ENCODE assay signal across 8 mouse cellular contexts in the genomic region with DNA sequence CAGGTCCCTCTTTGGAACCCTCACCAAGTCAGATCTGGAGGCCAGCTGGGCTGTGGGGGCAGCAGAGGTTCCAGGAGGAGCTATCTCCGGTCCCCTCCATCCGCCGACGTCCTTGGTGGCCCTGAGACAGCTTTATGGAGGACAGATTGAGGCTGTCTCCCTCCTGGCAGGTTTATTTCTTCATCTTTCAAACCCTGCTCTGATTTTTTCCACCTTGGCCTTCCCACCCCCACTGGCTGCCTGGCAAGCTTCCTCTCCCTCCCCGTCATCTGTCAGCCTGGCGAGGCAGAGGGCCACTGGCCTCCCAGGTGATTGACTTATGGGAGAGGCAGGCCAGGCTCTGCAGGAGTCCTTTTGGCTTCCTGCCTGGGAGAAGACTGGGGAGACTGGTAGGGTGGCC.
DNase-seq lines count a peak whose midpoint lies in the region; ATAC-seq and TF ChIP-seq lines count a peak whose summit lies in the region.

No protein-coding gene starts in this region.

- no peak for TF ChIP-seq POLR2A in cerebellum, adult 2 months (IDR thresholded peaks at IDR 0.05; ENCODE audit: borderline replicate concordance, insufficient read depth, low read length)

- no peaks in the 10 kb centered on the region for H3K9me3 ChIP-seq in limb, embryonic 13.5 days

- ATAC-seq in limb, embryonic 13.5 days (ENCODE audit: low FRiP score, low read depth), result no peak

- no peaks in the 10 kb centered on the region for H3K27me3 ChIP-seq in cerebellum, adult 2 months (ENCODE audit: control insufficient read depth, insufficient read depth, low read length)
- H3K27me3 ChIP-seq in limb, embryonic 13.5 days, result no peaks in the 10 kb centered on the region

- H3K4me3 ChIP-seq in cerebellum, adult 2 months (replicated peaks; ENCODE audit: insufficient read depth, low read depth, low read length), result no peak overlapping the region
- no peak overlapping the region for H3K4me3 ChIP-seq in limb, embryonic 13.5 days

- peak; percentile 81 to 93 for DNase-seq in adrenal gland, adult (ENCODE audit: inconsistent age in 2 of 2, low spot score in 1 of 2)
- DNase-seq in adrenal gland, adult 18-20 months (ENCODE audit: low spot score in 2 of 2), result no peak
- DNase-seq in cerebellum, adult 2 months, result peak; percentile 91 to 92
- DNase-seq in heart, postnatal 4 days, result peak; percentile 46
- DNase-seq in embryo, embryonic 11 days, result no peak
- no peak for DNase-seq in natural killer cell, adult 2 months (ENCODE audit: low spot score in 2 of 2)
- no peak for DNase-seq in left cerebral cortex, postnatal 25 days (ENCODE audit: low spot score in 2 of 2)

- WGBS in cerebellum, adult 2 months, result 6% methylated on average over 6 of the region's 6 CpGs
- 31% methylated on average over 6 of the region's 6 CpGs for WGBS in limb, embryonic 13.5 days

- intact Hi-C loops in left cerebral cortex, postnatal 25 days (cut with DNase I), result no loop called here

- H3K36me3 ChIP-seq in limb, embryonic 13.5 days, result peaks cover 84% of the 10 kb centered on the region

- H3K4me2 ChIP-seq in limb, embryonic 13.5 days (replicated peaks), result no peak overlapping the region

- peaks cover 74% of the 10 kb centered on the region for H3K4me1 ChIP-seq in cerebellum, adult 2 months (ENCODE audit: control insufficient read depth, insufficient read depth, low read length)
- H3K4me1 ChIP-seq in limb, embryonic 13.5 days, result peaks cover 73% of the 10 kb centered on the region

- no peak for TF ChIP-seq CTCF in cerebellum, adult 2 months (IDR thresholded peaks at IDR 0.05; ENCODE audit: borderline replicate concordance, insufficient read depth, low read depth, low read length)

- H3K9ac ChIP-seq in limb, embryonic 13.5 days, result 0 out of 2 replicates have a peak overlapping the region, but pooled peaks have one; percentile 26

- peak overlapping the region; percentile 96 for H3K27ac ChIP-seq in cerebellum, adult 2 months (ENCODE audit: insufficient read depth, low read length)
- peak overlapping the region; percentile 35; the same call in 1 of the 2 replicates for H3K27ac ChIP-seq in limb, embryonic 13.5 days

Comparison
In these comparisons a context has a peak if more than half of its experiments do, and no peak if none do; other contexts are left out.
1. DNase-seq: peak in adrenal gland, adult (2 of 2), cerebellum, adult 2 months (2 of 2) and heart, postnatal 4 days (single experiment); none in adrenal gland, adult 18-20 months (0 of 2), embryo, embryonic 11 days (single experiment), natural killer cell, adult 2 months (0 of 2) and left cerebral cortex, postnatal 25 days (0 of 2).